Mouse (Mus musculus) hindlimb bud, embryonic 11.5 days (tissue): Measurements from ENCODE around the gene Olfr592.
"Not testable (repeated sequence)": the region's sequence is repeated elsewhere in the genome, so short reads cannot be mapped to it uniquely, and the experiment has no call there.

Experiments
- DNase-seq: peaks from one replicate; pipeline ENCODE4 v3.0.0-alpha.2; 2012; ENCODE audit warnings: low read depth, low spot score; ENCODE audit errors: extremely low spot score

Olfr592 gene

GRCm38 (mm10) chr7:103184503-103184902 is at the start of gene Olfr592:
Gene Olfr592 (plus strand): TSS chr7:103184803.
- not testable (repeated sequence) for DNase-seq

GRCm38 (mm10) chr7:103140579-103140978 is 44.0 kb upstream of the Olfr592 start, which contains the start of gene Olfr588-ps1:
Gene Olfr588-ps1 (plus strand): TSS chr7:103140879.
- DNase-seq: no peak

GRCm38 (mm10) chr7:103156256-103156655 is 28.3 kb upstream of the Olfr592 start, which contains the start of gene Olfr589:
Gene Olfr589 (minus strand): TSS chr7:103156356.
- DNase-seq: no peak

- DNase-seq: no peak
These were observed 14.9 kb upstream of the Olfr592 start for GRCm38 (mm10) chr7:103169697-103170096.

GRCm38 (mm10) chr7:103178240-103178639 is 6.4 kb upstream of the Olfr592 start, which contains the start of gene Olfr591:
Gene Olfr591 (minus strand): TSS chr7:103178340.
- DNase-seq: no peak

GRCm38 (mm10) chr7:103211562-103211961 is 27.0 kb downstream of the Olfr592 start, which contains the start of gene Olfr593:
Gene Olfr593 (plus strand): TSS chr7:103211862.
- DNase-seq: no peak

- DNase-seq: not testable (repeated sequence)
These were observed 27.4 kb downstream of the Olfr592 start for GRCm38 (mm10) chr7:103212050-103212449.

- no peak for DNase-seq
These were observed 32.1 kb downstream of the Olfr592 start, which contains the start of gene Olfr594 for GRCm38 (mm10) chr7:103216696-103217095. Gene Olfr594 (plus strand): TSS chr7:103216996.
